Mouse (Mus musculus) layer of hippocampus, postnatal 36 days (tissue): ENCODE results near the gene Ccnf. TPM values are rescaled to one million over a fixed set of nuclear protein-coding genes. Genes with fewer than 3 reads are reported as not detected.

ENCODE experiments used
- DNase-seq, 2 experiments: peaks; one replicate each; pipeline ENCODE4 v3.0.0; 2022
- total RNA-seq, 2 experiments: library from RNA; stranded (reverse); gene quantifications; 2 replicates each; pipeline ENCODE4 v1.2.3; 2021

Gene Ccnf
- total RNA-seq, 2 experiments from 2014 or later, result 4.9 to 6.1 TPM

DNA sequence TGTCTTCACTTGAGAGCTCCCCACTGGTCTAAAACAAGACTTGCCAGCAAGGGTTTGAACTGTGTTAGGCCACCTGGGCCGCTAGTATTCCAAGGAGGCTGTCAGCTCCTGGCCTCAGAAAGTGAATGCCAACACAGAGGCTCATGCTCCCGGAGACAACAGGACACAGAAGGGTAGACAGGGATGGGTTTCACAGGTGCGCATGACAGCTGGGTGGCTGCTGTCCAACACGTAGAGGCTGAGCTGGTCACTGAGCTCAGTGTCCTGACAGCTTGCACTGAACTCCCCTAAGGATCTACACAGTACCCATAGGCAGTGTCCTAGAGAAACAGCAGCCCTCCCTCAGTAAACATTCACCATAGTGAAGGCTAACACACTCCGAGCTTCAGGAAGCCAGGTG lies 27.8 kb downstream of the Ccnf start:
- no peak for DNase-seq

DNA sequence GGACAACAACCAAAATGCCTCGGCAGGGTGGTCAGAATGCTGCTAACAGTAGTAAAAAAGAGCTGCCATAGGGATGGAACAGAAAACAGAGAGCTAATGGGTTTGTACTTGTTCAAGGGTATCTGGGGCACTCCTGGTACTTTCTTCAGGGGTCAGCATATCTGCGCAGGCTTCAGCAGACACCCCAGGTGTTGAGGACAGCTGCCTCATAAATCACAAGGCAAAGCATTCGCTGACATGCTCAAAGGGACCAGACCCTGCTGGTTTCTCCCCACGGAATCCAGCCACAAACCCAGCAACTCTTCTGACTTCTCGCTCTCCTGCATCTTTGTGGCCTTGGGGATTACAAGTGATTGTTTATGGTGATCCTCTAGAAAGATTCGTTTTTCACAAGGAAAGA lies 28.6 kb downstream of the Ccnf start:
- DNase-seq, result no peak

DNA sequence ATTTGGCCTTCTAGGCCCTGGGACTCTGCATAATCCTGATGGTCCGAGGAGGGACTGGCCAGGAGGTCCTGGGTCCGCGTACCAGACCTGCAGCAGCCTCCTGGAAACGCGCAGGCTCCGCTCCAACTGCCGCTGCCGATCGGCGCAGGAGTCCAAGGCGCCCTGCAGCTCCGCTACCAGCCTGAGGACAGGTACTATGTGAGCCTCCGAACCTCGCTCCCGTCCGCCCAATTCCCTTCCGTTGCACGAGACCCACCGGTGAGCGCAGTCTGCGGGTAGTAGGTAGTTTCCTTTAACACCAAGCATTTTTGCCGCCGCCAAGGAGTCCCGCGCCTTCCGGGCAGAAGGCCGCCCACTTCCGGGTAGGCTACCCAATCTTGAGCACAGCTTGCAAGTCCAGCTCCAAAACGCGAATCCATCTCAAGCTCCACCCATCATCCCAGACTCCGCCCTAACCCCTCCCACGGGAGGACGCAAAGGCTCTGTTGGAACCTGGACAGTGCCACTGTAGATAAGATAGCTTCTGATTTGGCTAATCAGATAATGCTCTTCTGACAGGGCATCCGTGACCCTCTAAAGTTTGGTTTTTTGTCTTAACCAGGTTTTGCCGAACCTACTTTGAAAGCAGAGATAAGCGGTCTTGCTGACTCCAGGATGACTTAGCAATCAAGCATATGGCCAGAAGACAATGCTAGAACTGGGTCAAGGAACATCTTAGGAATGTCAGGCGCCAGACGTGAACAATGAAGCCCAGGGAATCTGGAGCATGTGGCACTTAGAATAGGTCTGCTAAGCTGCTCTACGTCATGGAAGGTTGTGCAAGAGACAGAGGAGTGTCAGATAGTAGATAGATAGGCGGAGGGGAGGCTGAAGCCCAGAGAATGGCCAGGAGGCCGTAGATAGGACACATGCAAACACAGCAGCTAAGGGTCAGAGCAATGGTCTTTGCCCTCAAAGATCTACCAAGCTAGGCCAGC lies 30.6 kb downstream of the Ccnf start, which contains the start of gene Tedc2:
Gene Tedc2, minus strand, starts transcription at position 417 of the 977 bp plus-strand sequence.
- peak; percentile 91 for DNase-seq

DNA sequence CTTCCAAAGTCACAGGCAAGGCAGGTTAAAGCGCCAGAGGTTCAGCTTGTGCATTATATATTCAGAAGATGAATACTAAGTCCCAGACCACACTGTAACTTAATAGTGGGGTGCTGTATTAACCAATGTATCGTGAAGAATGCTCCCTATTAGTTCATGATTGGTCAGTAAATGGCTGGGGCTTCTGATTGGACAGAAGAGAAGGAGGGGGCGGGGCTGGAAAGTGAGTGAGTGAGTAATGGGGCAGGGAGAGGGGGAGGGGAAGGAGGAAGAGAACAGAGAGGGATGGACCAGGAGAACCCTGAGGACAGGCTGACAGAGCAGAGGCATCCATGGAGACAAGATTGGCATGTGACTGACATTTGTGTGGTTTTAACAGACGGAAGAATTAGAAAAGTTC lies 34.4 kb downstream of the Ccnf start:
- no peak for DNase-seq

DNA sequence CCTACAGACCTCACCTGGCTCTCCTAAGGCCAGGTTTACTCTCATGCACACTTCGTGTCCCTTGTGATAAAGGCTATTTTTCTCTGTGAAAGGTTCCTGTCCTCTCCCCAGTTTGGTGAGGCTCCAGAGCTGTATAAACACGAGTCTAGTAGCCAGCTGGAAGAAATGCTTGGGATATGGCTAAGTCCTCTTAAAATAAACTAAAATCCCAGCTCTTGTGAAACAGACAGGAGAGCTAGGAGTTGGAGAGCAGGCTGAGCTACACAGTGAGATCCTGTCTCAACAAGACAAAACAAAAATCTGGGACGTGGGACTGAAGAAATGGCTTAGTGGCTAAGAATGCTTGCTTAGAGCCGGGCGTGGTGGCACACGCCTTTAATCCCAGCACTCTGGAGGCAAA lies 38.1 kb downstream of the Ccnf start:
- no peak for DNase-seq

DNA sequence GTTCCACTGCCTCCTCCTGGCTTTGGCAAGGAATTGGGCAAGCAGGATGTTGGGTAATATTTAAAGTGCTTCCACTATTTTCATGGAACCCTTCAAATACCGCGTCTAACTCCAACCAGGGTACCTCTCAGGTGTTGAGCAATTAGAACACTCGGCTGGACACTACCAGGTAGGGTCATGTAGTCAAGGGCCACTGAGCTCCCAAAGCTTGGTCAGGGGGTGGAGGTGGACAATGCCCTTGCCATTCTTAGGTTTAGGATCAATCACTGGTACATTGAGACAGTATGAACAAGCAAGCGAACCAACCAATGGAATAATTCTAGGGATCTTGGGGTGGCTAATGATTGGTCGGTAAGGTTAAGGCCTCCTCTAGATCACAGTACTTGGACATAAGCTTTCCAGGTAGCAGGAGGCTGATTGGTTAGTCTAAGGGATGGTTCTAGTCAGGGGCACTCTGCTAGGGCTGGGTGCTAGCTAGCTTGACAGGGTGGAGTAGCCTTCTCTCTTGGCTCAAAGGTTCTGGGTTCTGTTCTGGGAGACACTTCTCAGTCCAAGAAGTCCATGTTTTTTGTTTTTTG lies 38.8 kb downstream of the Ccnf start:
- no peak for DNase-seq

DNA sequence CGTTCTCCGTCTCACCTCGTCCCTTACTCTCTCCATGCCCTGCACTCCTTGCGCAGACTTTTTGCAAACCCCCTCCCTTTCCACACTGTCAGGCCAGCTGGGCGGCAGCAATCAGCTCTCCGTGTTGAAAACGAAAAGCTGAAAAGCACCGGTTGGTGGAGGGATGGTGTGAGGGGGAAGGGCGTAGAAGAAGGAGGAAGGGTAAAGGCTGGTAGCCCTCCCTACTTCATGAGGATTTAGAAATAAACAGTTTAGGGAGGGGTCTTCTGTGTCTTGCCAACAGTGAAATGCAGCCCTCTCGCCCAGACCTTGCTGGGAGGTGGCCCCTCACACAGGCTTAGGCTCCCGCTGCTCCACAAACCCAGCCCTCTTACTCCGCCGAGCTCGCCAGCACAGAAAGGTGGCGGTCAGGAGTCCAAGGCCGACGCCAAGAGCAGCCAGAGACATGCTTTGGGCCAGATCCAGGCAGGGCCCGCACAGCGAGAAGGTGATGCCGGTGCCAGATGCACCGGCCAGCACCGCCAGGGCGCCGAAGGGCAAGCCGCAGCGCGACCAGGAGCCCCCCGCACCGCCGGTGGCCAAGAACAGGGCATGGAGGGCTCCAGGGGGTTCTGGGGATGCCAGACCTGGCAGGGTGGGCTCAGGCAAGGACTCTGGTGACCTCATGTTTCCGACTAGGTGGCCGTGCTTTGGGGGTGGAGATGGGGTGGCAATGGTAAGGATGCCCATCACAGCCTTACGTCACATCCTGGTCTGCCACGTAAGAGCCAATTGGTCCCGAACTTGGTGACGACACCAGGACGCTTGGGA lies 39.4 kb downstream of the Ccnf start:
- DNase-seq, result peak; percentile 86

DNA sequence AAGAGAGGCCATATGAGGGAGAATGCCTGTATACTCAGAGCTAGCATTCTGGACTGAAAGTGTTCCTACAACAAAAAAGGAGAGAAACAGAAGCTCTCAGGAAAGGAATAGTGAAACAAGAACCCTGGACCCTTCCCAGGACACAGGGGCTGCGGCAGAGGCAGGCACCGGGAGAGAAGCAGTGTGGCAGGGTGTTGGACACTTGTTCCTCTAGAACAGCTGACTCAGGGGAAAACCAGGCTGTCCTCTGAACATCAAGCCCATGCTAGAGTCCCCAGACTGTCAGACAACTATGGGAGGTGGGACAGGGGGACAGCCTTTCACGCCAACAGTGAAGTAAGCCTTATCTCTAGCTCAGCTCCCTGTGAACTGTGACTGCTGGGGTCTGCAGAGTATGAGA lies 40.7 kb downstream of the Ccnf start:
- no peak for DNase-seq

DNA sequence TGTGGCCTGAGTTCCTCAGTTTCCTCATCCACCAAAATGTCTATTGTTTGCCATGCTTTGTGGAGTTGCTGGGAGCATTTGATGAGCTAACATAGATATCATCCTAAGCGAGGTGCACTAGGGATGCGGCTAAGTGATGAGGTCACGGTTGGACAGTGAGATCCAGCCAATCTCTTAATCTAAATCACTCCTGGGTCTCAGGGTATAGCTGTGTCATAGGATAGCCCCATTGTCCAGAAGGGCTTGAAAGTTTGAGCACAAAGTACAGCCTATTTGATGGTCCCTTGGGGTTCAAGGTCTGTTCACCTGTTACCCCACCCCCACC lies 41.4 kb downstream of the Ccnf start:
- DNase-seq, result no peak

DNA sequence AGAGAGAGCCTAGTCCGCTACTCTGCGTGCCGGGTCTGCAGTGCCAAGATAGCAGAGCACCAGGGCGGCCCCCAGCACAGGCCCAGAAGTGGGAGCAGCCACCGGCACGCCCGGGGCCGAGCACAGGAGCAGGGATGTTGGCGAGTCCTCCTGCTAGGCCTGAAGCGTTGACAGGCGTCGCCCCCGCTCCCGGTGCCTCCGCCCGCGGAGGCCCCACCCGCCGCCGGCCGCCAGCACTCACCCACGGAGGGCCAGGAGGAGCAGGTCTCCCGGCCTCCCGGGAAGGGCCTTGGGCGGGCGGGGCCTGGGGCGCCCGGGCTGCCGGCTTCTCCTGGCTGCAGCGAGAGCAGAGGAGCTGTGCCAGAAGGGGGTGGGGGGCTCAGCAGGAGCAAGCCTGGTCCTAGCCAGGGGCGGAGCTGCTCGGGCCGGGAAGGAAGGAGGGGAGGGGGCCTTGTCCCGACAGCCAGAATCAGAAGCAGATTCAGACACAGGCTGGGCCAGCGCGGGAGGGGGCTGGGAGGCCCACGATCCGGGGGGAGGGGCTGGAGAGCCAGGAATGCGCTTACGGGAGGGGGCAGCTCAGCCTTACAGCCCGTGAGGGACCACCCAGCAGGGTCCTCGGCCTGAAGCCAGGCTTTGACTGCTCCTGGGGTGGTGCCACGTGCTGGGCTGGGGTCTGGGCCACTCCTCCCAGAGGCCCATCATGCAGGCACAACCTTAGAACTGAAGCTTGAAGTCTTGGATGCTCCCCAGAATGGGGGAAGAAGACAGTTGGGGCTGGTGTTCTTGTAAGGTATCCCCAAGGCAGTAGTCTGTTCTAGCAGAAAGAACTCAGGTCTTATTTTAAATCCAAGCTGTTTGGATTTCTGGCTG lies 42.0 kb downstream of the Ccnf start, which contains the start of gene Ntn3:
Gene Ntn3, minus strand, starts transcription at position 489 of the 873 bp plus-strand sequence.
- DNase-seq, result peak in 1 of 2 experiments; percentile 49

DNA sequence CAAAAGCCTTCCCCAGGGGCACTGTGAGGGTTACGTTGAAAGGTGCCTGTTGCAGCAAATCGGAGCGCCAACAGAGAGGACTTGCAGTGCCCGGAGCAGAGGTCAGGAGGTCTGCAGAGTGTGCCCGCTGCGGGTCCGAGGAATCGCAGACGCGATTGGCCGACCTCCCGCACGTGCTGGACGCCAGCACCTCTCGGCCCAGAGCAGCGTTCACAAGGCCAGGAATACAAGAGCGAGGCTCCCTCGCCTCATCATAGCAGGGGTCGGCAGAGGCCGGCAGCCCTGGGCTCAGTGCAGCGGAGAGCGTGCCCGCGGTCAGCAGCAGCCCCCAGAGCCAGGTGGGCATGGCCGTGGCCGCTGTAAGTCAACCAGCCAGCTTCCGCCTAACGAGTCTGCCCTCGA lies 42.6 kb downstream of the Ccnf start:
- peak in 1 of 2 experiments; percentile 26 for DNase-seq

DNA sequence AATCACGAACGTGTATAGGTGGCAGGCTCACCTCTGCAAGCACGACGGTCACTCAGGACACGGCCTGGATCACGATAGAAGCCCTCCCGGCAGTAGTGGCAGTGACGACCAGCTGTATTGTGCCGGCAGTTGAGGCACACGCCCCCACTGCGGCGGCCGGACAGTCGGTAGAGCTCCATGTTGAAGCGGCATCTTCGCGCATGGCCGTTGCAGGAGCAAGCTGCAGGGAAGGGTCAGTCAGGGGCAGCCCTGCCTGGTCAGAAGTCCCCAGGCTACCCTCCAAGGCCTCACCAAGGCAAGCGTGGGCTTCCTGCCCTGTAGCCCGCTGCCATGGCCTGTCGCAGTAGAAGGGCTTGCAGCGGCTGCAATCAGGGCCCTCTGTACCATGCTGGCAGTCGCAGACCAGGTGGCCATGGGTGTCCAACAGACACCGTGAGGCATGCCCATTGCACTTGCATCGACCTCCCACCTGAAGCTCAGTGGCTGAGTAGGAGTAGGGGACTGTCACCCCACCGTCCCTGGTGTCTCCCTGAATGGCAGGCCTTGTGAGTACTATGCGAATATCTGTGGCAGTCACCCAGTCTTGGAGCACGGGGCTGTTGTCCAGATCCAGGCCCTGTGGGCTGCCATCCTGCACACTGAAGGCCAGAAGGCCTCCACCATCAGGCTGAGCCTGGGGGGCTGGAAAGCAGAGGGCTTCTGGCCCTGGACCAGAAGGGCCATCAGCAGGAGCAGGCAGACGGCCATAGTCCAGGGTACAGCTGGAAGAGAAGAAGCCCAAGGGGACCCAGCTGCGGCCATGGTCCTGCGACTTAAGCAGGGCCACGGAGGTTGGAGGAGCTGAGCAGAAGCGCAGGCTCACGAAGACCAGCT lies 43.3 kb downstream of the Ccnf start:
- no peak for DNase-seq

DNA sequence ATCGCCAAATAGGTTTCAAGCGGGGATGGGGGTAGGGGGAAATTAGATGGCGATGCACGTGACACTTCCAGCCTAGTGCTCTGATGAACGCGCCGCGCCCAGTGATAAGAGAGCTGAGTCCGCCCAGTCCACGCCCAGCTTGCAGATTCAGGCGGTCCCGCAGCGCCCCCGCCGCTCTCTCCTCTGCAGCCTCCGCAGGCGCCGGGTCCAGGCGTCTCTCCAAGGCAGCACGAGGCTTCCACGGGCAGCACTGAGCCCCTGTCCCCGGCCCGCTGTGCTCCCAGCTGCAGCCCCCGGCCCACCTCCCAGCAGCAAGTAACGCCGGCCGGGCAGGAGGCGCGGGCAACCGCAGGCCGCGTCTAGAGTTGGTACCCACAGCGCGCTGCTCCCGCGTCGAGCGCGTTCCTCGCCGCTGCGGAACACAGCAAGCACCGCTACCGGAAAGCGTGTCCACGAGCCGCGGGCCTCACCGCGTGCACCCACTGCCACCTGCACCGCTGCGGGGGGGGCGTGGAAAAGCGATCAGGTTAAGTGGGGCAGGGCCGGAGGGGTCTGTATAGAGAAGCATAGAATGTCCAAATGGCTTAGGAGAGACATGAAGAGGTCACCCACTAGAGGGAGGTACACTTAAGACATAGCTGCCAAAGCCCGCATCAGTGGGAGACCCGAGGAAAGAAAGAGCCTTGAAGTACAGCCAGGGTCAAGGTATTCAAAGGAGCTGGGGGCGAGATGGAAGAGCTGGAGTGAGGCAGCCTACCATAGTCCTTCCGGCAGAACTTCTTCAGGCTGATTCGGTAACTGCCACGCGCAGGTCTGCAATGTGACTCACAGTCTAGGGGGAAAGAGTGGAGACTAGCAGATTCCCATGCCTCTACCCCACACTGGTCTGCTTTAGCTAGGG lies 44.6 kb downstream of the Ccnf start:
- peak; percentile 73 to 78 for DNase-seq

DNA sequence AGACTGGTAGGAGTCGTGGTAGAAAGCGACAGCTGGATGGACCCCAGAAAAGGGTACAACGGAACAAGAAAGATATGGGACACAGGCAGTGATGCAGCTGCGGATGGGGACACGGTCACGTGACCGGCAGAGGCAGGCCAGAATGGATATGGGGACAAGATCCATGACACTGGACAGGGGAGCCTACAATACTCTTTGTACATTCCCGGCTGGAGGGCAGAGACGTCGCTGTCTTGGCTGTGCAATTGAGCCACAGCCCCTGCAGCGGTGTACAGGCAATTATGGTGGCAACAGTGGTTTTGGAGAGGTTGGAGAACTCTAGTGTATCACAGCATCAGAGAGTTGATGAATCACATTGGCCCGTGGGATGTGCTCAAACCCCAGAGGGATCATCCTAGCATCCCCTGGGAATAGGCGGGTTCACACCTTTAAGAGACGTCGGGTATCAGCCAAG lies 45.3 kb downstream of the Ccnf start:
- no peak for DNase-seq

DNA sequence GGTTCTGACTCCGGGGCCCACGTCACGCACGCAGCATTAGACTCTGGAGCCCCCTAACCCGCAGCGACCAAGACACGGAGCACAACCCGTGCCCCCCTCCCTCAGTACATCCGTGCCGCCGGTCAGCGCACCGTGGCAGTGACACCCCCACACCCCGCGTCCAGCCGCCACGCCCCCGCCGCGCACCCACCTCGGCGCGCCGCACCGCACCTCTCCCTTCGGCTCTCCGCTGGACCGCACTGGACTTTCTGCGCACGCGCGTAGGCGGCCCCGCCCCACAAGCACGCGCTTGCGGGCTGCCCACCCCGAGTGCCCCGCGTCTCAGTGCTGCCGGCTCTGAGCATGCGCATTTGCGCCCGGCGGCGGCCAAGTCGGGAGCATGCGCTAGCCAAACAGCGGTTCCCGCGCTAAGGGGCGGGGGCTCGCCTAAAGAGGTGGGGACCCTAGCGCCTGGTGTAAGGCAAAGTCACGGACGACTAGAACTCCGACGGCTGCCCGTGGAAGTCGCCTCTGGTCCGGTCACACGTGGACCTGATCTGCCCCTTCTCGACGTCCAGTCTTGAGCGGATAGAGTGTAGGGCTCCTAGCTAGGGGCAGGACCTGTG lies 45.9 kb downstream of the Ccnf start, which contains the start of gene Tbc1d24:
Gene Tbc1d24, minus strand, starts transcription at position 279 of the 605 bp plus-strand sequence.
- peak; percentile 94 to 96 for DNase-seq

DNA sequence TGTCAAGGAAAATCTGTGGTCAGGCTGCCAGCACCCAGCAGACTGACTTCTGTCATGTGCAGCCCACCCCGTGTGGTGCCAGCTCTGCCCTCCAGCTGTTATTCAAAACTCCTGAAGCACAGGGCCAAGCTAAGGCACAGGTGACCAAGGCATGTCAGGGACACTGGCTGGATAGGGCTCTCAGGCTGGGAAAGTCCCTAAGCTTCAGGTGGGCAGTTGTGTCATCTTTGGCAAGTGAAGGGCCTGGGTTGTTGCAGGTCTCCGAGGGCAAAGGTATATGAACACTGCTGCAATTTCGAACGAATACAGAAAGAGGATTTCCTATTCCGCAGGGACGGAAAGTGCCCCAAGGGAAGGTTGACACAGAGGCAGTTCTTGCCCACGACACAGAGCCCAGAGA lies 46.4 kb downstream of the Ccnf start:
- no peak for DNase-seq

DNA sequence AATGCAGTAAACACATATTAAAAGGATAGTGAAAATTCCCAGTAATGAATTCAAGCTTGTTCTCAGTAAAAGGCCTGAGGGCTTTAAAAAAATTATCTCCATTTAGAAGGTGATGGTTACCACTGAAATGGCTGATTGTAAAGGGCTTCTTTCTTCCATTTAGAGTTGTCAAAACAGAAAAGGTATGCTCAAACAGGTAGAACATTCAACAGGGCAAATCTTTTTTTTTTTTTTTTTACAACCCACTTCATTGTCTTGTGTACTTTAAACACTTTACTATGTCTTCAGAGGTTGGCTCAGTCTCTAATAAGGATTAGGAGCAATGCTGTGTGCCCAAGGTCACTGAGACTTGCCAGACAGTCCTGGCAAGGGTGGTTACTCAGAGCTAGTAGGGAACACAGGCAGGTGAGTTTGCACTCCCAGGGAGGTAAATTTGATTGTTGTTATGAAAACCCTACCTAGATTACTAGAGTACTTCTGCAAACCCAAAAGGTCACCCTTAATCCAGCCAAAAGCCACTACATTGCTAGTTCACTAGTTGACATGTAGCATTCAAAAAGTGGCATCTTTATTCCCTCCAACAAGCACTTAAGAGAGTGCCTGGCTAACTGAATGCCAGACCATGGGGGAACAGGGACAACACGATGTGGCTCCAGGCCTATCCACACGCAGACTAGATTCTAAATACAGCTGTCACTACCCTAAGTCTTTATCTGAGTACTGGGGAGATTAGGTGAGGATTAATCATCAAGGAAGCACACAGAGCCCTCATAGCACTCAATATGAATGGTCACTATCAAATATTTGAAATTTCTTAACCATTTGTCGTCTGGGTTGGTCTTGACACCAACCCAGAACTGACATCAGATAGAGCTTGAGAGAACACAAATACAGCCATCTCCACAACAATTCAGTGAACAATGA lies 47.4 kb downstream of the Ccnf start:
- no peak for DNase-seq

DNA sequence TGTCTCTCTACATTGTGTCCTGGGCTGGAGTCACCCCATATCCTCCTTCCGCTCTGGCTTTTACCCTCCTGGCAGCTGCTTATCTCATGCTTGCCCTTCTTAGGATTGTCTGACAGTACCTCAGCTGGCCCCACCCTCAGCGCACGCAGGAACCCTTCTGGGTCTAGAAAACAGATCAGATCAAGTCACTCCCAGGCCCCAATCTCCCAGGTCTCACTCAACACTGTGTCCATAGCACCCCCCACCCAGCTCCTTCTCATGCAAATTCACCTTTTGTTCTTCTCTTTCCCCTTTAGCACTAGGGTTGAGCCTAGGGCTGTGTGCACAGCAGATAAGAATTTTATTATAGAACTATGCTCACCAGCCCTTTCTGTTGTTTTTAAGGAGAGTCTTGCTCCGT lies 48.2 kb downstream of the Ccnf start:
- DNase-seq, result no peak
